Mouse (Mus musculus) testis, adult 10 weeks (tissue): ENCODE measurements around the gene Ubap1. TPM values are rescaled to one million over a fixed set of nuclear protein-coding genes. Genes with fewer than 3 reads are reported as not detected.

Experiments used
- polyA plus RNA-seq: library from polyadenylated mRNA; stranded (reverse); fragments of 350-450 nt; fragmentation: Illumina TruSeq; extraction: RNeasy Lipid Tissue Mini Kit (QIAGEN cat#74804); gene quantifications from one replicate; pipeline ENCODE4 v1.2.3, GENCODE M21; 2014; ENCODE audit warnings: low read depth, low replicate concordance

Ubap1 gene
- polyA plus RNA-seq, result 72.6 TPM

DNA sequence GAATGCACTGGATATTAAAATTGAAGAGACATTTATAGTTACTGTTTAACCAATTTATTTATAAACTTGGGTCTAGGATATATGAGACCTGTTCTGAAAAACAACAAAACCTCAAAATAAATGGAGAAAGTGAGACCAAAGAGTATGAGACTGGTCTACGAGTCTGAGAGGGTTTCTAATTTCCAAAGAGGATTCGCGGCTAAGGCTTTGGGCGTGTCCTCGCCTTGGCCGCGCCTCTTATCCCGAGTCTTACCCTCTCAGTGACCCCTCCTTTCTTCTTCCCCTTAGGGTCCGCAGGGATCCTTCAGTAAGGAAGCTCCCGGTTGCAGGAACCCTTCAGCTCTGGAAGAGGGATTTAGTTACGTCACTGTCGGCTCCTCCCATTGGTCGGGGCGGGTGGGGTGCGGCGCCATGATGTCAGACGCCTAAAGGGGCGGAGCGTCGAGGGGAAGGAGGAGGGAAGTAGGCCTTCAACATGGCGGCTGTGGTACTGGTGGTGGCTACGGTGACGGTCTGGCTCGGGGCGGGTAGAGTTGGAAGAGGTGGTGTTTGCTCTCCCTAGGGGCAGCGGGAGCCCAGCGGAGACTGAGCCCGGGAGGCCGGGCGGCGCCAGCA lies at the start of gene Ubap1:
Gene Ubap1 (plus strand): TSS at position 413 of the 615 bp plus-strand sequence.

DNA sequence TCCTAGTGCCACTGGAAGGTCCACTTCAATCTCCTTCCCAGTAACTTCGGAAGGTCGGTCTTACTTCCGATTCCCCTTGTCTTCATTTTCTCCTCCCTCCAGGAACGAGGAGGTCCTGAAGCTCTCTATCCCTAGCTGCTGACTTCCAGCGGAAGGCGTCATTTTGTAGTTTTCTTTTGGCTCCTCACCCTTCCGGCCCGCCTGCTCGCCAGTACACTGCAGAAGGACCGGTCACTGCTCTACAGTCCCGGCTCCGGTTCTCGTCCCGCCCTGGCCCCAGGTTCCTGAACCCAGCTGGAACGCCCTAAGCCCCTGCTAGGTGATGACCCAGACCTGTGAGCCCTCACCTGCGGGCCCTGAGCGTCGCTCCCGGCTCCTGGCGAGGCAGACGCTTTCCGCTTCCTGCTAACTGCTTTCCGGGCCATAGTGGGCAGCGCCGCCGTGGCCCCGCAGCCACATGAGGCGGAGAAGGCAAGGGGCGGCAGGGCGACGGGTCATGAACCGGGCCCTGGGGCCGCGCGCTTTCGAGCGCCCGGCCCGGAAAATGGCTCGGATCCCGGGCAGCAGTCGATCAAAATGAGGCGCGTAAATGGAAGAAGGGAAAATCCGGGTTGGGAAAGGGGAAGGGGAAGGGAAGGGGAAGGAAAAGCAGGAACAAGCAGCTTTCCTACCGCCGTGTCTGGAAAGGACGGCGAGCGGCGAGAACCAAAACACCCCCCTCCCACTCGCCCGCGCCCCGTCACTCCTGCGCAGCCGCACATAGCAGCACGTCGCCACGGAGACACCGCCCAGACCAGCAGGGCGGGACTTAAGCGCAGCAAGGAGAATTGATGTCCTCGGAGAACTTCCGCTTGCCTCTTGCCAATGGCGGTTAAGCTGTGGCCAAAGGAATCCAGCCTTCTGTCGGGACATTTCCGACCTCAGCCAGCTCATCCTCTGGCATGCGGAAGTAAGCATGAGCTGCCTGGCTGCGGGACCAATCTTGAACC lies 34.4 kb upstream of the Ubap1 start, which contains the start of gene Dcaf12:
Gene Dcaf12 (minus strand): TSS at position 749 of the 989 bp plus-strand sequence.

Other genes starting within 250 kb of the Ubap1 start
- gene Nol6, start 224.5 kb upstream of the Ubap1 start, polyA plus RNA-seq, result 1.7 TPM
- 74.8 TPM for gene Ube2r2, start 213.3 kb upstream of the Ubap1 start, polyA plus RNA-seq
- 176 TPM for gene Ubap2, start 73.9 kb upstream of the Ubap1 start, polyA plus RNA-seq
- 47.3 TPM for gene Dcaf12, start 34.1 kb upstream of the Ubap1 start, polyA plus RNA-seq
- 26.8 TPM for gene Kif24, start 115.9 kb downstream of the Ubap1 start, polyA plus RNA-seq
- 13.1 TPM for gene Nudt2, start 116.2 kb downstream of the Ubap1 start, polyA plus RNA-seq
- 4.2 TPM for gene AI464131, start 154.1 kb downstream of the Ubap1 start, polyA plus RNA-seq
- 211 TPM for gene 1110017D15Rik, start 168.3 kb downstream of the Ubap1 start, polyA plus RNA-seq
- gene Fam219a, start 220.5 kb downstream of the Ubap1 start, polyA plus RNA-seq, result 5.2 TPM
- 36.1 TPM for gene Dnaic1, start 220.8 kb downstream of the Ubap1 start, polyA plus RNA-seq